Mouse (Mus musculus) heart, postnatal 0 days (tissue): ENCODE results near the gene Capza1. TPM values are rescaled to one million over a fixed set of nuclear protein-coding genes. Genes with fewer than 3 reads are reported as not detected.

Experiments
- ATAC-seq: fragments of 200-750 bp; cut with Nextera tagmentation; 2 replicates; pipeline ENCODE4 v1.8.0; 2017; ENCODE audit warnings: low read depth, moderate number of reproducible peaks, moderate library complexity; ENCODE audit not compliant: insufficient read depth
- DNase-seq: peaks from one replicate; pipeline ENCODE4 v3.0.0-alpha.2; 2016; ENCODE audit warnings: low spot score
- H3K27ac ChIP-seq: fragments of 300-500 bp; sonication (generic); 2 replicates; pipeline ENCODE4 v1.5.1; 2014; ENCODE audit warnings: low read depth, mild to moderate bottlenecking
- H3K27me3 ChIP-seq: fragments of 300-500 bp; sonication (generic); 2 replicates; pipeline ENCODE4 v1.6.1; 2014; ENCODE audit warnings: low read length, mixed read lengths; ENCODE audit not compliant: control insufficient read depth, insufficient read depth
- H3K36me3 ChIP-seq: fragments of 300-500 bp; sonication (generic); replicated peaks from 2 replicates; pipeline ENCODE4 v1.6.1; 2014; ENCODE audit warnings: low read length, mixed read lengths; ENCODE audit not compliant: control insufficient read depth, insufficient read depth
- H3K4me1 ChIP-seq: fragments of 300-500 bp; sonication (generic); 2 replicates; pipeline ENCODE4 v1.6.1; 2014; ENCODE audit warnings: antibody characterized with exemption; ENCODE audit not compliant: control insufficient read depth, insufficient read depth
- H3K4me2 ChIP-seq: fragments of 300-500 bp; sonication (generic); 2 replicates; pipeline ENCODE4 v1.6.1; 2014; ENCODE audit warnings: low read depth, mild to moderate bottlenecking, low read length, moderate library complexity
- H3K4me3 ChIP-seq: fragments of 300-500 bp; sonication (generic); 2 replicates; pipeline ENCODE4 v1.5.1; 2014; ENCODE audit warnings: low read depth, low read length
- H3K9ac ChIP-seq: fragments of 300-500 bp; sonication (generic); replicated peaks from 2 replicates; pipeline ENCODE4 v1.6.1; 2014; ENCODE audit warnings: low read depth, low read length, mixed read lengths
- H3K9me3 ChIP-seq: fragments of 300-500 bp; sonication (generic); replicated peaks from 2 replicates; pipeline ENCODE4 v1.6.1; 2016; ENCODE audit warnings: low read length; ENCODE audit not compliant: control insufficient read depth
- CTCF ChIP-seq: IDR thresholded peaks from 2 replicates; pipeline ENCODE4 v1.5.1; 2016; ENCODE audit warnings: antibody characterized with exemption, control low read depth, low read depth
- EP300 ChIP-seq: IDR thresholded peaks from 2 replicates; pipeline ENCODE4 v1.6.1; 2016; ENCODE audit warnings: antibody characterized with exemption, low read depth
- WGBS: fragments of 180-500 bp; shearing (Covaris S2); extraction: QIAGEN DNeasy Blood & Tissue Kit; methylation state at CpG from one replicate; pipeline ENCODE4 v1.1.7; 2014; 5-methylcytosine and 5-hydroxymethylcytosine counted together
- polyA plus RNA-seq: library from polyadenylated mRNA; unstranded; fragments of >200 nt; fragmentation: Nextera tagmentation; extraction: Ambion mirVana; gene quantifications from 2 replicates; pipeline ENCODE4 v1.2.1, GENCODE M21; 2015
- total RNA-seq: library from RNA; depleted of rRNA; stranded (reverse); fragments of >200 nt; gene quantifications from 2 replicates; pipeline ENCODE4 v1.2.3, GENCODE M21; 2014; ENCODE audit warnings: low replicate concordance; rRNA removed

The Capza1 gene
- total and polyA plus RNA-seq, 2 experiments from 2014 or later = 98.4 to 141 TPM

- 2% methylated on average over 54 of the region's 56 CpGs for WGBS
- peaks cover 16% of the 10 kb centered on the region for H3K27me3 ChIP-seq
Observed at GRCm38 (mm10) chr3:104780561-104781420, 83.5 kb downstream of the Capza1 start, which contains the start of gene Ppm1j. Gene Ppm1j, plus strand, starts transcription at chr3:104781056.

DNA sequence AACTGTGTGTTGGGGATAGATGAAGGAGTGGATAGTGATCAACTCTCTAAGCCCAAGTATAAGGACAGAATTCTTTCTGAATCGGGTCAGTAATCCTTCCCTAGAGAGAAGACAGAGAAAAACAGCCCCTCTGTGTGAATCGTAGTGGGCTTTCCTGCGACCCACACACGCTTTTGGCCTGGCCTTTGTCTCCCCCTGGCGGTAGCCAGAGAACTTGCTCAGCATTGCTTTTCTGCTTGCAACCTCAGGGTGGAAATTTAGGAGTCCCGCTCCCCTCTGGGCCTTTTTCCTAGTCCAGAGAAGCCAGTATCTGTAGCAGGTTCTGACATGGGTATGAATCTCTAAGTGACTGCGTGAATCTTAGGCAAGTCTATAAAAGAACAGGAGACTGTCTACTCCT lies 84.4 kb downstream of the Capza1 start:
- H3K9ac ChIP-seq = no peak overlapping the region
- TF ChIP-seq CTCF (peak; percentile 84), EP300 (no peak)
- no peak overlapping the region for H3K4me2 ChIP-seq
- H3K27ac ChIP-seq = no peak overlapping the region
- H3K4me1 ChIP-seq = peaks cover 18% of the 10 kb centered on the region
- WGBS = 4% methylated on average over 7 of the region's 7 CpGs
- H3K27me3 ChIP-seq = peaks cover 16% of the 10 kb centered on the region
- H3K4me3 ChIP-seq = no peak overlapping the region; the same call in 1 of the 2 replicates
- ATAC-seq (no peak), DNase-seq (peak; percentile 80)
- no peaks in the 10 kb centered on the region for H3K9me3 ChIP-seq
- H3K36me3 ChIP-seq = no peaks in the 10 kb centered on the region

More at GRCm38 (mm10) chr3:104780561-104781420, 83.5 kb downstream of the Capza1 start, which contains the start of gene Ppm1j:
- no peak for TF ChIP-seq EP300
- TF ChIP-seq CTCF = no peak
- Histone ChIP-seq H3K4me3 (peak within 1 kb of the TSS; percentile 65), H3K4me1 (peaks cover 18% of the 10 kb centered on the region), H3K9me3 (no peaks in the 10 kb centered on the region), H3K27ac (peak within 1 kb of the TSS; percentile 92), H3K4me2 (peak within 1 kb of the TSS; percentile 98), H3K9ac (peak within 1 kb of the TSS; percentile 72), H3K36me3 (no peaks in the 10 kb centered on the region)
- DNase-seq (peak; percentile 48), ATAC-seq (peak; percentile 77)

DNA sequence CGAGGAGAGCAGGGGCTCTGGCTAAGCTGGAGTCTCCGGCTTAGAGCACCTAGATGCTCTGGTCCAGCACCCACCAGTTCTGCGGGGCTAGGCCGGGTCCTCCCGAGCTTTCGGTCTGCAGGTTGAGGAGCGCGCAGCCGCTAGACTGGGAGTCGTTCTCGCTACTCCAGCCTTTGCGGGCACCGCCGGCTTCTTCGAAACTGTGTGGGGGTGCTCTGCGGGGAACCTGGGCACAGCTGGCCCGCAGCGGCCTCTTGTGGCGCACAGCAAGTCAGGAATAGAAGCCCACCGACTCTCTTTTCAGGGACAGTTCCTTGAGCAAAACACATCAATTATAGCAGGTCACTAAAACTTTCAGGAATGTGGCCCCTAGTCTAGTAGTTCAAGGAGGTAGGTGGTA lies 87.0 kb downstream of the Capza1 start:
- Histone ChIP-seq H3K4me1 (peaks cover 11% of the 10 kb centered on the region), H3K36me3 (no peaks in the 10 kb centered on the region), H3K27me3 (peaks cover 16% of the 10 kb centered on the region), H3K4me3 (peak overlapping the region; percentile 47), H3K9ac (peak overlapping the region; percentile 49; the same call in 1 of the 2 replicates), H3K9me3 (no peaks in the 10 kb centered on the region), H3K4me2 (peak overlapping the region; percentile 72), H3K27ac (no peak overlapping the region)
- peak; percentile 54 for DNase-seq
- 3% methylated on average over 20 of the region's 20 CpGs for WGBS
- TF ChIP-seq CTCF (peak; percentile 48), EP300 (no peak)
- ATAC-seq = no peak

- H3K4me2 ChIP-seq = no peak overlapping the region
- H3K9ac ChIP-seq = no peak overlapping the region
- no peaks in the 10 kb centered on the region for H3K36me3 ChIP-seq
- no peak for TF ChIP-seq CTCF
- no peak for TF ChIP-seq EP300
- ATAC-seq = no peak
- peaks cover 5% of the 10 kb centered on the region; the same call in 1 of the 2 replicates for H3K4me1 ChIP-seq
- 85% methylated on average over 7 of the region's 7 CpGs for WGBS
- H3K4me3 ChIP-seq = no peak overlapping the region
- no peak for DNase-seq
- no peaks in the 10 kb centered on the region for H3K9me3 ChIP-seq
- H3K27ac ChIP-seq = no peak overlapping the region
- H3K27me3 ChIP-seq = peaks cover 16% of the 10 kb centered on the region
Observed at GRCm38 (mm10) chr3:104773301-104773700, 91.0 kb downstream of the Capza1 start.

Other genes with a start within 250 kb of the Capza1 start
- 213 and 255 TPM in 2 replicates for gene Slc16a1, start 225.8 kb downstream of the Capza1 start, total RNA-seq
- gene Slc16a1, start 225.8 kb downstream of the Capza1 start, polyA plus RNA-seq = 73.4 and 104 TPM in 2 replicates
- 49.4 and 84.0 TPM in 2 replicates for gene Ppm1j, start 83.4 kb downstream of the Capza1 start, total RNA-seq
- gene Ppm1j, start 83.4 kb downstream of the Capza1 start, polyA plus RNA-seq = 59.0 and 67.8 TPM in 2 replicates
- 0.77 and 1.1 TPM in 2 replicates for gene Fam19a3, start 82.7 kb downstream of the Capza1 start, total RNA-seq
- gene Fam19a3, start 82.7 kb downstream of the Capza1 start, polyA plus RNA-seq = 1.1 TPM in 2 replicates
- 165 and 170 TPM in 2 replicates for gene Rhoc, start 76.1 kb downstream of the Capza1 start, total RNA-seq
- gene Rhoc, start 76.1 kb downstream of the Capza1 start, polyA plus RNA-seq = 165 and 170 TPM in 2 replicates
- gene Mov10, start 45.9 kb downstream of the Capza1 start, total RNA-seq = 19.9 and 20.2 TPM in 2 replicates
- gene Mov10, start 45.9 kb downstream of the Capza1 start, polyA plus RNA-seq = 13.2 and 14.0 TPM in 2 replicates
- 11.6 and 14.2 TPM in 2 replicates for gene St7l, start 500 bp downstream of the Capza1 start, total RNA-seq
- gene St7l, start 500 bp downstream of the Capza1 start, polyA plus RNA-seq = 22.0 and 23.7 TPM in 2 replicates
- 0.80 and 1.4 TPM in 2 replicates for gene Wnt2b, start 97.4 kb upstream of the Capza1 start, total RNA-seq
- gene Wnt2b, start 97.4 kb upstream of the Capza1 start, polyA plus RNA-seq = 0.23 and 0.34 TPM in 2 replicates
- 8.9 and 15.0 TPM in 2 replicates for gene Cttnbp2nl, start 188.6 kb upstream of the Capza1 start, total RNA-seq
- 12.6 and 13.5 TPM in 2 replicates for gene Cttnbp2nl, start 188.6 kb upstream of the Capza1 start, polyA plus RNA-seq
- not detected in 2 replicates for gene 4930564D02Rik, start 202.3 kb upstream of the Capza1 start, total RNA-seq
- gene 4930564D02Rik, start 202.3 kb upstream of the Capza1 start, polyA plus RNA-seq = not detected in 2 replicates